Mouse (Mus musculus): ENCODE data around the gene Rhof.

- no peak for TF ChIP-seq CTCF (IDR thresholded peaks at IDR 0.05; ENCODE audit: low read depth)
- no peak for TF ChIP-seq EP300 (IDR thresholded peaks at IDR 0.05; ENCODE audit: low read depth)
These were observed 18.1 kb upstream of the Rhof start for GRCm38 (mm10) chr5:123150641-123151040.
